Mouse (Mus musculus) lung, adult 2 months (tissue): ENCODE results near the gene Negr1.

ENCODE experiments used
- CTCF ChIP-seq: fragments of 200-500 bp; IDR thresholded peaks from 2 replicates; pipeline ENCODE4 v1.5.1; 2011; ENCODE audit warnings: mild to moderate bottlenecking, low read length, control low read depth; ENCODE audit not compliant: insufficient read depth
- POLR2A ChIP-seq: fragments of 200-500 bp; IDR thresholded peaks from 2 replicates; pipeline ENCODE4 v1.6.1; 2011; ENCODE audit warnings: low read depth, mild to moderate bottlenecking, control low read depth, low read length, borderline replicate concordance; ENCODE audit errors: extremely low read depth

DNA sequence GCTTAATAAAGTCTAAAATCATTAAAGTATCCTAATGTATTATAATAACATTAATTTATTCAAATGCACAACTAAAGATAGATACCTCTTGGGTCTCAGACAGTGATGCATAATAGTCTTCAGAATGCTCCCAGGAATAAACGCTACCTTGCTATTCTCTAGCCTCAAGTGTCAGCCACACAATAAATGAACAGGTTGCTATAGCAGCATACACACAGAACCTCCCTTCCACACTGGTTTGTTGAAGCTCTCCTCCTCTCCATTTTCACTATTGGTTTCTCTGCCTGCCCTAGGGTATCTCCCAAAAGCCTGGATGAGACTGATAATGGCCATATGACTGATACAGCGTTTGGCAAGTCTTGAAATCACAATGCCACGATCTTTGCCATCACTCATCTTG is 593.3 kb downstream of the Negr1 start:
- TF ChIP-seq CTCF: no peak
- no peak for TF ChIP-seq POLR2A
